Mouse (Mus musculus) G1E (cell line): ENCODE results near the gene Tdrd7. TPM values are rescaled to one million over a fixed set of nuclear protein-coding genes. Genes with fewer than 3 reads are reported as not detected.

Experiments used
- ATAC-seq: 2 replicates; pipeline ENCODE4 v1.8.0; 2016; ENCODE audit warnings: mild to moderate bottlenecking; ENCODE audit not compliant: insufficient number of reproducible peaks, poor library complexity, low FRiP score, severe bottlenecking; ENCODE audit errors: extremely low read depth
- DNase-seq: peaks from one replicate; pipeline ENCODE4 v3.0.0; 2012; ENCODE audit warnings: low spot score
- H3K27me3 ChIP-seq: 2 replicates; pipeline ENCODE4 v1.6.1; 2012; ENCODE audit warnings: mild to moderate bottlenecking, low read length, inconsistent platforms; ENCODE audit not compliant: insufficient read depth
- H3K36me3 ChIP-seq: replicated peaks from 2 replicates; pipeline ENCODE3; 2012; ENCODE audit warnings: mild to moderate bottlenecking, inconsistent platforms
- H3K4me1 ChIP-seq: 2 replicates; pipeline ENCODE4 v1.6.1; 2012; ENCODE audit warnings: low read depth, low read length, inconsistent platforms, mixed read lengths; ENCODE audit not compliant: insufficient read depth
- H3K4me3 ChIP-seq: 2 replicates; pipeline ENCODE4 v1.5.1; 2012; ENCODE audit warnings: low read depth, mild to moderate bottlenecking, inconsistent platforms, low read length, moderate library complexity, mixed read lengths
- H3K9me3 ChIP-seq: replicated peaks from 2 replicates; pipeline ENCODE4 v1.6.1; 2012; ENCODE audit warnings: inconsistent platforms
- CTCF ChIP-seq: IDR thresholded peaks from 2 replicates; pipeline ENCODE4 v1.5.1; 2012; ENCODE audit warnings: low read depth, low read length, inconsistent platforms, mixed read lengths
- GATA1 ChIP-seq: IDR thresholded peaks from 2 replicates; pipeline ENCODE4 v1.6.1; 2012; ENCODE audit warnings: borderline replicate concordance, low read length, inconsistent platforms, mixed read lengths
- GATA2 ChIP-seq: IDR thresholded peaks from 2 replicates; pipeline ENCODE4 v1.6.1; 2012; ENCODE audit warnings: low read depth, low read length, inconsistent platforms, borderline replicate concordance
- POLR2AphosphoS5 ChIP-seq: IDR thresholded peaks from 2 replicates; pipeline ENCODE4 v1.6.1; 2012; ENCODE audit warnings: low read depth, low read length, inconsistent platforms; ENCODE audit not compliant: insufficient replicate concordance
- TAL1 ChIP-seq: conservative IDR thresholded peaks from 2 replicates; pipeline ENCODE4 v1.6.1; 2012; ENCODE audit warnings: low read depth, low read length, inconsistent platforms, mixed read lengths
- polyA plus RNA-seq: library from polyadenylated mRNA; stranded (reverse); fragments of >175 nt; gene quantifications from 2 replicates; pipeline ENCODE4 v1.2.3, GENCODE M21; 2012
- total RNA-seq, 2 experiments: library from RNA; stranded (forward) in 1 of 2; stranded (reverse) in 1 of 2; fragments of 200-1000 nt in 1 of 2; fragments of >200 nt in 1 of 2; fragmentation: Nextera tagmentation in 1 of 2; gene quantifications; 2 replicates each; pipeline ENCODE4 v1.2.3; 2014 to 2017

Tdrd7 gene
- total and polyA plus RNA-seq, 3 experiments = 0.12 to 7.7 (median 1.4) TPM

DNA sequence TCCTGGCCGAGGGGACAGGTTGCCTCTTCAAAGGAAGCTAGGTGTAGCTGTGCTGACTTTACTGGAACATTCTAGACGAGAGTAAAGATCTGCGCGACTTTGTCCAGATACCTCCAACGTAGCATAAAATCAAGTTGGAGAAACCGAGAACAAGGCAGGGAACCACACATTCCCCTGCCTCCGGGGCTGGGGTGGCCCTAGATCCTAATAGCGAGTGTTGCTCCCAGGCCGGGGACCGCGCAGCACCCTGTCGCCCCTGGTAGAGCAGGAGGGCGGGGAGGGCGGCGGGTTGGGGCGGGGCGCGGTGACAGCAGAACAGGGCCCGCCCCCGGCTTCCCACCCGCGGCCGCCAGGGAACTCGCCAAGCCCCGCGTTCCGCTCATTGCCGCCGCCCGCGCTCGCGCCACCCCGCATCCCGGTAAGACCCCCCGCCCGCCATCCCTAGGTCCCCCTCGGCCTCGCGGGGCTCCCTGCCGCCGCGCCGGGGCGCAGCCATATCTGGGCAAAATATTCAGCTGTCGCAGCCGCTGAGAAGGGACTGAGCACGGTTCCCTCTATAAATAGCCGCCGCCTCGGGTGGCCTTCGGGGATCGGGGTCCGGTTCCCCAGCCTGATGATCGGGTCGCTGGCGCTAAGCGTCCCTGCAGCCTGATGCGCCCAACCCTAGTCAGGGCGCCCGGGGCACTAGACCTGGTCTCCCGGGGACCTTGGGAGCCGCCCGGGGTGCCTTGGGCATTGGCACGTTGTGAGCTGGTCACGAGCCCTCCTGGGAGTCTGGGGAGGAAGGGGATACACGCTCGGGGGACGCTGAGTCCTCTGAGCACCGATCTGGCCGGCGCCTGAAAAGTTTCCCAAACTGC, 74.0 kb downstream of the Tdrd7 start, which contains the start of gene Tmod1:
Tmod1 (plus strand) TSS at position 44 of the 860 bp plus-strand sequence.
- TF ChIP-seq TAL1 (no peak), CTCF (no peak), POLR2AphosphoS5 (no peak), GATA2 (no peak), GATA1 (no peak)
- no peaks in the 10 kb centered on the region for H3K9me3 ChIP-seq
- peaks cover 41% of the 10 kb centered on the region for H3K27me3 ChIP-seq
- peaks cover 50% of the 10 kb centered on the region for H3K4me1 ChIP-seq
- H3K4me3 ChIP-seq = peak within 1 kb of the TSS; percentile 73
- ATAC-seq (no peak), DNase-seq (peak; percentile 52)
- H3K36me3 ChIP-seq = no peaks in the 10 kb centered on the region

DNA sequence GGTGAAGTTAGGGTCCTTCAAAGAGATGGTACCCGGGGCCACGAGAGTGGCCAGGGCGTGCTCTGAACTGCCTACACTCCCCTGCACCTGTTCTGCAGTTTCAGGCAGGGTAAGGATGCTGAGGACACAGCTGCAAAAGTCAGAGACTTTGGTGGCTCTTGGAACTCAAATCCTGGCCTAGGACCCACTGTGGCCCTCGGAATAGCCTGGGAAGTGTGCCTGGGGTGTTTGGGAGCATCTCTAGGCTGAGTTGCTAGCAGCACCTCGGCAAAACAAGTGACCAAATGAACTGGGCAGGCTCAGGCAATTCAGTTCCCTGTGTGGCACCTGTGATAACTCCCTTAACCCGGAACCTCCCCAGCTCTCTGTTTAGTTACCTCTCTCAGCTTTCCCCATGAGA, 74.8 kb downstream of the Tdrd7 start:
- no peak for TF ChIP-seq TAL1
- TF ChIP-seq POLR2AphosphoS5 = no peak
- no peak for TF ChIP-seq GATA1
- no peak for TF ChIP-seq GATA2
- TF ChIP-seq CTCF = no peak
- ATAC-seq = no peak
- H3K27me3 ChIP-seq = peaks cover 40% of the 10 kb centered on the region
- H3K4me1 ChIP-seq = peaks cover 52% of the 10 kb centered on the region
- peak; percentile 3 for DNase-seq
- no peaks in the 10 kb centered on the region for H3K9me3 ChIP-seq
- H3K36me3 ChIP-seq = no peaks in the 10 kb centered on the region
- H3K4me3 ChIP-seq = peak overlapping the region; percentile 73; the same call in 1 of the 2 replicates

DNA sequence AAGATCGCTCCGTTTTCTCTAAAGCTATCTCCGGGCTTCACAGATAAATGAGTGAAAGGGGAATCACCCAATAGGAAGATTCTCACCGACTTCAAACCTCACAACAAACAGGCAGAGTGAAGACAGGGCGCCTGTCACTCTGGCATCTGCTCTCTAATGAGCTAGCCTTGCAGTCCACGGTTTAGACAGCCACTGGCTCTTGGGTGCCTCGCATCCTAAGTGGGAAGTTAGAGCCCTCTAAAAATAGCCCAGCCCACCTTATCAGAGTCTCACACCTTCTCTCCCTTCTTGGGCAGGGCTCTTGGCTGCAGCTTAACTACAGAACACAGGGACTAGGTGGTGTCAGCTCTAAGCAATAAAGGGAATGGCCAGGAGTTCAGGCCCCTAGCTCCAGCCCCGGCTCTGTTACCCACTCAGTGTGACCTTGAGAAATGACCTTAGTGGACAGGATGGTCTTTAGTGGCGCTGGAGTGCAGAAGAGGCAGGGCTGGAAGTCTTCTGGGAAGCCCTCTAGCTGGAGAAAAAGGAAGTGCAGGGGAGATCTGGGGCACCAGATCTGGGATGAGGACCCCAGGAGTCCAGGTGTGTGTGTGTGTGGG, 75.6 kb downstream of the Tdrd7 start:
- Histone ChIP-seq H3K27me3 (peaks cover 36% of the 10 kb centered on the region), H3K9me3 (no peaks in the 10 kb centered on the region), H3K4me3 (peak overlapping the region; percentile 73; the same call in 1 of the 2 replicates), H3K36me3 (no peaks in the 10 kb centered on the region), H3K4me1 (peaks cover 52% of the 10 kb centered on the region)
- ATAC-seq = peak; percentile 87
- DNase-seq = peak; percentile 70
- TF ChIP-seq CTCF (0 out of 2 replicates have a peak, but pooled peaks have one; percentile 7), TAL1 (peak; percentile 86), GATA1 (no peak), GATA2 (no peak), POLR2AphosphoS5 (no peak)

DNA sequence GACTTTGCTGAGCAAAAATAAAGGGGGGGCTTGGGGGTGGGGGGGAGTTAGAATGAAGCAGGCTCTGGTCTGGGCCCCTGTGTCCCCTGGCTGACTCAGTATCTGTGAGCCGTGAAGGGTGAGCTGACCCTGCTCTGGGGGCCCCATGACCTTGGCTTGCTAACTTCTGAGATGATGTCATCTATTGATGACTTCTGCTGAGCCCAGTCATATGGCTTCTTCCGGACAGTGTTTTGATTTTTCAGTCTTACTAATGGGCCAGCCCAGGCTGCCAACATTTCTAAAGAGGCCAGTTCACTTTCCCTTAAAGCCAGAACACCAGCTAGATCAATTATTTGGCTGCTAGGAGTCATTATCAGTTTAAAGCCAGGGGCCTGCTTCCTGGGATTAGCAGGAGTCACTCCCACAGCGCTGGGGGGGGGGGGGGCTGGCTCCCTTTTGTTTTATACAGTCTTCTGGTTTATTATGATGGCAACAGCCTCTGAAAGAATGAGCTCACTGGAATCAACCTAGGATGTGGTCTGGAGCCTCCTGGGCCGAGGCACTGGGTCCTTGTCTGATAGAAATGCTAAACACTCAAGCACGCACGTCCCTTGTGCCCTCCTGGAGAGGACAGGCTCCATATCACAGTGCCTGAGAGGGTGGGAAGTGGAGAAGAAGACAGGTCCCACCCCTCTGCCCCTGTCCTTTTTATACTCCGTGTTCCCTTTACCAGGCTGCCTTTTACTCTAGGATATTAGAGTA, 76.8 kb downstream of the Tdrd7 start:
- ATAC-seq = no peak
- TF ChIP-seq GATA2 (no peak), CTCF (no peak), POLR2AphosphoS5 (no peak), GATA1 (no peak), TAL1 (no peak)

DNA sequence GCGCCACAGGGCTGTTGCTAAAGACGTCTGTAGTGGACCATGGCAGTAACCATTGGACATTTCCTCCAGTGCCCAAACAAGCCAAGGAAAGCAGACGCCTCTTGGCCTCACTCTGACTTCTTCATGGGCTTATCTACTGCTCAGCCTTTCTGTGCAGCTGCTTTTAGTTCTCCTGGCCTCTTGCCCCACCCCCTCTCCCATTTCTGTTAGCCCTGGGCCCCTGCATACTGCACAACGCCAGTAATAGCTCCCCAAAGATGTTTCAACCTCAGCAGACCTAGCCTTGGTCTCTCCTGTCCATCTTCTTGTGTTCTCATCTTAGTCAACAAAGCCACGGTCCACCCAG, 77.3 kb downstream of the Tdrd7 start:
- DNase-seq (peak; percentile 11), ATAC-seq (0 out of 2 replicates have a peak, but pooled peaks have one; percentile 24)
- peak overlapping the region; percentile 54; the same call in 1 of the 2 replicates for H3K4me3 ChIP-seq
- no peaks in the 10 kb centered on the region for H3K9me3 ChIP-seq
- TF ChIP-seq CTCF (no peak), GATA2 (no peak), TAL1 (no peak)
- H3K4me1 ChIP-seq = peaks cover 52% of the 10 kb centered on the region
- H3K36me3 ChIP-seq = no peaks in the 10 kb centered on the region
- peaks cover 28% of the 10 kb centered on the region for H3K27me3 ChIP-seq

More for the DNA sequence above, 76.8 kb downstream of the Tdrd7 start:
- Histone ChIP-seq H3K4me3 (peak overlapping the region; percentile 73; the same call in 1 of the 2 replicates), H3K9me3 (no peaks in the 10 kb centered on the region), H3K36me3 (no peaks in the 10 kb centered on the region), H3K27me3 (peaks cover 30% of the 10 kb centered on the region), H3K4me1 (peaks cover 52% of the 10 kb centered on the region)
- DNase-seq = no peak

DNA sequence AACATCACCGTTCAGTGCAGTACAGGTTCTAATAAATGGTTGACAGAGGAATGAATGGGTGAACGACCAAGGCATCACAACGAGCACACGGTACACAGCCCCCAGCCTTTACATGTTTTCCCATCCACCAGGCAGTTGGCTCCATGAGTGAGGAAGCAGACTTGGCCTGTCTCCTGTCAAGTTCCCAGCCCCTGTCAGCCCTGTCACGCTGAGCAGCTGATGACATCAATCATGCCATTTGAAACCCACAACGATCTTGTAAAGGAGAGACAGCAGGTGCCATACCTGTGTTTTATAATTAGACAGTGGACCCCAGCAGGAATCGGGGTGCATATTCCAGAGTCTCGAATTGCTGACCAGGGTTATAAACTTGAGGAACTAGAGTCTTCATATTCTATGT, 78.2 kb downstream of the Tdrd7 start:
- DNase-seq (no peak), ATAC-seq (no peak)
- H3K27me3 ChIP-seq = peaks cover 20% of the 10 kb centered on the region
- TF ChIP-seq TAL1 (no peak), POLR2AphosphoS5 (no peak), GATA2 (no peak), CTCF (no peak), GATA1 (no peak)
- H3K4me1 ChIP-seq = peaks cover 52% of the 10 kb centered on the region
- no peaks in the 10 kb centered on the region for H3K9me3 ChIP-seq
- H3K4me3 ChIP-seq = no peak overlapping the region; the same call in 1 of the 2 replicates
- H3K36me3 ChIP-seq = no peaks in the 10 kb centered on the region
